Mouse (Mus musculus): ENCODE results near the gene Pde6g. TPM values are rescaled to one million over a fixed set of nuclear protein-coding genes. Genes with fewer than 3 reads are reported as not detected.

Pde6g gene
- polyA plus RNA-seq (2017; shearing (Covaris generic)) = under 1 TPM in 1 of 2 experiments, not detected in 1; 0.63 TPM

DNA sequence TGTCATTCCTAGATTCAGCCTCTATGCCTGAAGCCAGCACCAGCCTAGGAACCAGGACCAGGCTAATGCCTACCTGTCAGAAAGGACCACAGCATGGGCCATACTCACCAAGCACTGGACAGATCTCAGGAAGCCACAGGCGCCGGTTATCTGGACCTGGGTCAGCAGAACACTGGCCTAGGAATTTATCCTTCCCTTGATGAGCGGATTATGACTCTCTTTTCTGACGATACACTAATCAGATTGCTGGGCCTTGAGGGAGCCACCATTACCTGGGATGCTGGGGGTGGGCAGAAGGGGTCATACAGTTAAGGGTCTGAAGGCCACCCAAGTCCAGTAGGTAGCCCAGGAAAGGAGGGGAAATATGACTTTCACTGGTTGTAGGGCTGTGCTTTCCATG, at the start of gene Pde6g:
Pde6g (minus strand) TSS at position 195 of the 400 bp plus-strand sequence.

DNA sequence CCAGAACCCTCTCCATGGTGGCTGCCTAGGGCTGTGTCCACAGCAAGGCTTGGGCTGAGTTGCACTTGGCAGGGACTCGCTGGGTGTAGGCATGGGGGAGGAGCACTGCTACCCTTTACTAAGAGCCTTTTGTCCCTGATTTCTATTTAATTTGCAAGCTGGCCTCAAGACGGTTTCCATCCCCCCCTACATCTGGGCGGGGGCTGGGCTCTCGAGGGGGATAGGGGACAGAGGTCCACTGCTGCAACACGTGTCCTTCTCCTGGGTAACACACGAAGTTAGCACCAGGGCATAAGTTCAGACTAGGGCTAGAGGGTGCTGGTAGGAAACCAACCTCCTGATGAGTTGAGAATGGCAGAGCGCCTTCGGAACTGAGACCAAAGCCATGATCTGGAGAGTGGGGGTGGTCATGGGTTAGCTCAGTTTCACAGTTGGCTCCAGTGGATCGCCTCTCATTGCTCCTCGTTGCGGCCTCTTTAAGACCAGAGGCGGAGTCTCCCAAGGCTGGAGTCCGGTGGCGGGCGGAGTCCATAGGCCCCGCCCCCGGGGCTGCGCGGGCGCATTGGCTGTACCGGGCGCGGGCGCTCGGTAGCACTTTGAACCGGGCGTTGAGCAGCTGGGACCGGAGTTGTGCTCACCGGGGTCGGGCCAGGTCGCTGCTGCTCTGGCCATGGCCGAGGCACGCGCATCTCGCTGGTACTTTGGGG, 38.2 kb upstream of the Pde6g start, which contains the start of gene Slc25a10:
Slc25a10 (plus strand) TSS at position 524 of the 707 bp plus-strand sequence.

DNA sequence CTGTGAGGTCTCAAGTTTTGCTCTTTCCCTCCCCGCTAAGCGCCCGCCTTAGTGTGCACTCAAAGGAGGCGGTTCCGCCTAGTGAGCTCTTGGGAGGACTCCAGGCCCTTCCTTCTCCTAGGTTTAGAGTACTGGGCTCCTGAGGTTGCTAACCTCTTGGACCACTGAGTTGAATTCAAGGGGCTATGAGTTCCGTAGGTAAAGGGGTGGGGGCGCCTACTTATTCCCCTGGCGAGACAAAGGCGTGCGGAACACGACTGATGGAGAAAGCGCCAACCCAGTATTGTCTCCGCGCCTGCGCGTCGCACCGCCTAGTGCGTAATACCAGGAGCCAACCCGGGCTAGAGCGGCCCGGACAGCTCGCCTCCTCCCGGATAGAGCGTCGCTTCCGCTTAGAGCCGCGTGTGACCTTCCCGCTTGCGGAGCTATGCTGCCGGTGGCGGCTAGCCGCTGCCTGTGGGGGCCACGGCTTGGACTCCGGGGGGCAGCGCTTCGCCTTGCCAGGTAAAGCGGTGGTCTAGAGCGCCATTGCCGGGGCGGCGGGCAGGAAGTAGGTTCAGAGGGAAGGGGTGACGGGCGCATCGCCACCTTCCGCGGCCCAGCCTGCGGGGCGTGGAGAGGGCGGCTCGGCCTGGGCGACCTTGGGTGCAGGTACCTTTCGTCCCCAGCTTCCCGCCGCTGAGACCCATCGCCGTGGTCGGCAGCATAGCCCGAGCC, 31.1 kb upstream of the Pde6g start, which contains the start of gene Mrpl12:
Mrpl12 (plus strand) TSS at position 349 of the 717 bp plus-strand sequence.

DNA sequence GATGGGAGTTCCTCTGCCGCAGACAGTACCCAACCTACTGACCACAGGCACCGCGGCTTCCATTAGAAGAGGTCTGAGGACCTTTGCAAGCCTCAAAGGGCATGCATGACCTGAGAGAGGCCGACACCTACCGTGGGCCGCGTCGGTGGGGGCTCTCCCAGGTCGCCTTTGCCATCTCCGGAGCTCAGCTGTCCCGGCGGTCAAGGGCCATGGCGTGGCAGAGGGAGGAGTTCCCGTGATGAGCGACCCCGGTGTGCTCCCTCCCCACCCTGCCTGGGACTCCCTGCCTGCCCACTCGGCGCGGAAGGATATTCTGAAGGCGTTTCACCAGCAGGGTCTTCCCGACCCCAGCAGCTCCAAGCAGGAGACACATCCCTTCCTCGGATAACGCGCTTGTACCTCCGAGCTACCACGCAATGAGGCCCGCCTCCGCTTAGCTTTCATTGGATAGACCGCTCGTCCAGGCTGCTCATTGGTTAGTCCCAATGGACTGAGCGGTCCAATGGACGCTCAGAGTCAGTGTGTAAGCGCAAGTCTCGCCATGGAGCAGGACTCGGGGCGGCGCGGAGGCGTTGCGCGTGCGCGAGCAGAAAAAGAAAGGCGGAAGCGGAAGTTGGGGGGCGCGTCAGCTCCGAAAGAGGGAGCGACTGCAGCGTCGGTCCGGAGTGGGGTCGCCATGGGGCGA, 13.9 kb upstream of the Pde6g start, which contains the start of gene Arl16:
Arl16 (minus strand) TSS at position 557 of the 685 bp plus-strand sequence.

DNA sequence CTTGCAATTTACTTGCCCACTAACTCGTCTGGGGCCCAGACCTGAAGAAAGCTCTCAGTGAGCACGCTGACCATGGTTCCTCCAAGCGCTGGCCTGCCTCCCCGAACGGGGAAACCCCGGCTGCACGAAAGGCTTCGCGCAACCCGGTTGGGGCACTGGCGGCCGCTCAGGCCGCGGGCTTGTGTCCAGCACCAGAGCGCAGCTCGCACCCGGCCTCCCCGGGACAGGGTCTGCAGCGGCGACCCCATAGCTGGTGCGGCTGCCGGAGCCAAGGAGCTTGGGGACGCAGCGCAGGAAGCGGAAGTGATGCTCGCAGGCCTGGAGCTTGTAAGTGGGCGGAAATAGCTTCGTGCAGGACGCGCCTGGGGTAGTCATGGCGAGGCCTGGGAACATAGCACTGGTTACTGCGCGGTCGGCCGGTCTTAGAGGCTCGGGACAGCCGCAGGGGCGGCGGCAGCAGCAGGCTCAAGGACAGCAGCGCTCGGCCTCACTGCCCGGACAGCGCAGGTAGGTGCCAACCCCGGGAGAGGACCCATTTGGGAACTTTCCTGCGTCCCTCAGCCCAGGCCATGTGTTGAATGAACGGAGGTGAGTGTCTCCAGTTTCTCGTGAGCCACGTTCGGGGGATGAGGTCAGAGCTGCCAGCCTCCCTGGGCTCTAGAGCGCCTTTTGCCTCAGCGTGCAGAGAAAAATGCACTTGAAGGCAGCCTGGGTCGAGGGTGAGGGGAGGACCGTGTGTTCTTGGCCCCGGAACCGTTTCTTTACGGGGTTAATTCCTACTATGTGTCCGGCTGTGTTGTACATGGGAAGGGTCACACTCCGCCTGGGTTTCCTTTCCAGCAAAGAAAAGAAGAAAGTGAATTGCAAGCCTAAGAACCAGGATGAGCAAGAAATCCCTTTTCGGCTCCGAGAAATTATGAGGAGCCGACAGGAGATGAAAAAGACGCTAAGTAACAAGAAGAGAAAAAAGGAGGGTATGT, 4.8 kb upstream of the Pde6g start, which contains the start of the genes Oxld1 and Ccdc137:
Oxld1 (minus strand) TSS at position 297 of the 980 bp plus-strand sequence.
Ccdc137 (plus strand) TSS at position 344 of the 980 bp plus-strand sequence.

DNA sequence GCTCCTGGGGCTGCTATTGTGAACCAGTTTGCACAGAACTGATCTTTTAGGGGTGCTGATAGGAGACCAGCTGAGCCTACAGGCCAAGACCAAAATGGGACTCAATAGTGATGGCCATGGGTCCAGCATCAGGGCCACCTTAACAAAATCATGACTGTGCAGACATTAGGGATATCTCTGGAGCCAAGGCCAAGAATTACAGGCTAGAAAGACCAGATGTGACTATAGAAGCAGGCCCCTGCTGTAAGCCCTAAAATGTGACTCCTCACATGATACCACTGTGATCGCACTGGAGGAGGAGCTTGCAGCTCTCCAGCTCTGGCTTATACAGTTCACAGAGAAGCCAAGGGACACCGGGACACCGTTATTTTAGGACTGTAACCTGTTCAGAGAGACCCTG, 11.0 kb downstream of the Pde6g start, which contains the start of gene Tspan10:
Tspan10 (plus strand) TSS at position 301 of the 400 bp plus-strand sequence.

DNA sequence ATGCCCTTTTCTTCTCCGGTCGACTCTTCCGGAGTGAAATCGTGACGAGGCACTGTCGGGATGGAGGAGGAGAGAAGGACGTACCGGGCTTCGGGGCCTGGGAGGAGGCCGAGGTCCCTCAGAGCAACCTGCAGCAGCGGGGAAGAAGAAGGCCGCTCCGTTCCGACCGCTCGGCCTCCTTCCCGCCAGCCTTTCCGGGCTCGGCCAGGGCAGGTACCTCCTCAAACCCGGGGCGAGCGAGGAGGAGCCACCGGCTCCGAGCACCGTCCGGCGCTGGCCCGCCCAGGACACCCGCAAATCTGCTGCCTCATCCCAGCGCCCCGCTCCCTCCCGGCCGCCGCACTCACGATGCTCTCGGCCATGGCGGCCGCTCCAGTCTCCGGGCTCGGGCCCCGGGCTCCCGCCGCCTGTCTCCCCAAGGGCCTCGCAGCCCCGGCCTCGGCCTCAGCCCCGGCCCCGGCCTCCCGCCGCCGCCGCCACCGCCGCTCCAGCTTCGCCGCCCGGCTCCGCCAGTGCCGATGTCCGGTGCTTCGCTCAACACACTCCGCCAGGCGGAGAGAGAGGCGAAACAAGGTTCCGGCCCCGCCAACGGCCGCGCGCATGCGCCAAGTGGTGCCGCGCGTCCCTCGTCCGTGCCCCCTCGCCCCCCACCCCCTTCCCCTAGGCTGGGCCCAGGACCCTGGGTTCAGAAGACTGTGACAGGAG, 16.0 kb downstream of the Pde6g start, which contains the start of gene Nploc4:
Nploc4 (minus strand) TSS at position 557 of the 705 bp plus-strand sequence.

Other genes starting within 250 kb of the Pde6g start
- gene Bahcc1, start 220.6 kb downstream of the Pde6g start, polyA plus RNA-seq (2017; shearing (Covaris generic)) = under 1 TPM; 0.06 to 0.73 TPM
- gene Actg1, start 105.0 kb downstream of the Pde6g start, polyA plus RNA-seq (2017; shearing (Covaris generic)) = 1,000 to 10,000 TPM; 1,736 to 3,573 TPM
- under 1 TPM in 1 of 2 experiments, not detected in 1; 0.42 TPM for gene Fscn2, start 92.0 kb downstream of the Pde6g start, polyA plus RNA-seq (2017; shearing (Covaris generic))
- gene Faap100, start 74.7 kb downstream of the Pde6g start, polyA plus RNA-seq (2017; shearing (Covaris generic)) = 10 to 100 TPM; 17.7 to 24.0 TPM
- gene Nploc4, start 15.8 kb downstream of the Pde6g start, polyA plus RNA-seq (2017; shearing (Covaris generic)) = 10 to 100 TPM; 29.4 to 53.4 TPM
- under 1 TPM in 1 of 2 experiments, not detected in 1; 0.53 TPM for gene Tspan10, start 10.9 kb downstream of the Pde6g start, polyA plus RNA-seq (2017; shearing (Covaris generic))
- 10 to 100 TPM; 10.9 to 11.1 TPM for gene Oxld1, start 4.6 kb upstream of the Pde6g start, polyA plus RNA-seq (2017; shearing (Covaris generic))
- 10 to 100 TPM; 27.4 to 32.2 TPM for gene Ccdc137, start 4.6 kb upstream of the Pde6g start, polyA plus RNA-seq (2017; shearing (Covaris generic))
- gene Arl16, start 14.1 kb upstream of the Pde6g start, polyA plus RNA-seq (2017; shearing (Covaris generic)) = 10 to 100 TPM; 26.3 to 36.0 TPM
- 10 to 100 TPM; 54.0 to 85.3 TPM for gene Mrpl12, start 31.1 kb upstream of the Pde6g start, polyA plus RNA-seq (2017; shearing (Covaris generic))
- 10 to 100 TPM in 1 of 2 experiments, 1 to 10 TPM in 1; 8.9 to 11.6 TPM for gene Slc25a10, start 38.3 kb upstream of the Pde6g start, polyA plus RNA-seq (2017; shearing (Covaris generic))
- not detected for gene Gcgr, start 77.2 kb upstream of the Pde6g start, polyA plus RNA-seq (2017; shearing (Covaris generic))
- 100 to 1,000 TPM; 116 to 170 TPM for gene Mcrip1, start 96.2 kb upstream of the Pde6g start, polyA plus RNA-seq (2017; shearing (Covaris generic))
- not detected for gene Ppp1r27, start 97.6 kb upstream of the Pde6g start, polyA plus RNA-seq (2017; shearing (Covaris generic))
- gene P4hb, start 119.8 kb upstream of the Pde6g start, polyA plus RNA-seq (2017; shearing (Covaris generic)) = 100 to 1,000 TPM; 254 to 278 TPM
- 100 to 1,000 TPM; 711 to 836 TPM for gene Arhgdia, start 128.1 kb upstream of the Pde6g start, polyA plus RNA-seq (2017; shearing (Covaris generic))
- gene Alyref, start 144.9 kb upstream of the Pde6g start, polyA plus RNA-seq (2017; shearing (Covaris generic)) = 100 to 1,000 TPM; 330 to 378 TPM
- 100 to 1,000 TPM; 108 to 129 TPM for gene Anapc11, start 144.9 kb upstream of the Pde6g start, polyA plus RNA-seq (2017; shearing (Covaris generic))
- gene Npb, start 155.0 kb upstream of the Pde6g start, polyA plus RNA-seq (2017; shearing (Covaris generic)) = 1 to 10 TPM in 1 of 2 experiments, under 1 TPM in 1; 0.55 to 2.3 TPM
- 100 to 1,000 TPM; 101 to 127 TPM for gene Pcyt2, start 164.4 kb upstream of the Pde6g start, polyA plus RNA-seq (2017; shearing (Covaris generic))
- 100 to 1,000 TPM; 166 to 248 TPM for gene Sirt7, start 171.7 kb upstream of the Pde6g start, polyA plus RNA-seq (2017; shearing (Covaris generic))
- 10 to 100 TPM; 20.6 to 22.5 TPM for gene Mafg, start 180.1 kb upstream of the Pde6g start, polyA plus RNA-seq (2017; shearing (Covaris generic))
- gene Pycr1, start 190.3 kb upstream of the Pde6g start, polyA plus RNA-seq (2017; shearing (Covaris generic)) = under 1 TPM; 0.23 to 0.66 TPM
- gene Myadml2, start 194.7 kb upstream of the Pde6g start, polyA plus RNA-seq (2017; shearing (Covaris generic)) = under 1 TPM; 0.36 to 0.41 TPM
- gene Notum, start 207.7 kb upstream of the Pde6g start, polyA plus RNA-seq (2017; shearing (Covaris generic)) = not detected
- 100 to 1,000 TPM; 160 to 177 TPM for gene Aspscr1, start 219.5 kb upstream of the Pde6g start, polyA plus RNA-seq (2017; shearing (Covaris generic))